Mouse (Mus musculus): Measurements from ENCODE around the gene Aloxe3.

The Aloxe3 gene

GRCm38 (mm10) chr11:69109032-69109900, 16.4 kb upstream of the Aloxe3 start:
- DNase-seq (ENCODE audit: low spot score), result no peak

GRCm38 (mm10) chr11:69110319-69111046, 15.2 kb upstream of the Aloxe3 start:
- peak; percentile 92 for DNase-seq (ENCODE audit: low spot score)

GRCm38 (mm10) chr11:69111051-69111810, 14.5 kb upstream of the Aloxe3 start:
- DNase-seq (ENCODE audit: low spot score), result no peak

- no peak for DNase-seq (ENCODE audit: low spot score)
These were observed 13.8 kb upstream of the Aloxe3 start for GRCm38 (mm10) chr11:69111865-69112264.

- DNase-seq (ENCODE audit: low spot score), result no peak
These were observed 11.7 kb upstream of the Aloxe3 start for GRCm38 (mm10) chr11:69114018-69114417.

GRCm38 (mm10) chr11:69114621-69115020, 11.1 kb upstream of the Aloxe3 start:
- no peak for DNase-seq (ENCODE audit: low spot score)

- DNase-seq (ENCODE audit: low spot score), result no peak
These were observed 8.9 kb upstream of the Aloxe3 start for GRCm38 (mm10) chr11:69116843-69117242.

GRCm38 (mm10) chr11:69117737-69118695, 7.7 kb upstream of the Aloxe3 start:
- peak; percentile 58 for DNase-seq (ENCODE audit: low spot score)

- peak; percentile 89 for DNase-seq (ENCODE audit: low spot score)
These were observed 6.9 kb upstream of the Aloxe3 start for GRCm38 (mm10) chr11:69118765-69119164.

GRCm38 (mm10) chr11:69119446-69120155, 6.1 kb upstream of the Aloxe3 start:
- no peak for DNase-seq (ENCODE audit: low spot score)

GRCm38 (mm10) chr11:69120221-69121000, 5.3 kb upstream of the Aloxe3 start, which contains the start of gene Hes7:
Hes7 (plus strand) TSS chr11:69120404.
- no peak for DNase-seq (ENCODE audit: low spot score)

- DNase-seq (ENCODE audit: low spot score), result no peak
These were observed 4.5 kb upstream of the Aloxe3 start for GRCm38 (mm10) chr11:69121001-69121740.

GRCm38 (mm10) chr11:69121741-69122335, 3.9 kb upstream of the Aloxe3 start:
- DNase-seq (ENCODE audit: low spot score), result no peak

- peak; percentile 92 for DNase-seq (ENCODE audit: low spot score)
These were observed 3.3 kb upstream of the Aloxe3 start, which contains the start of gene 9130213A22Rik for GRCm38 (mm10) chr11:69122336-69122951. 9130213A22Rik (minus strand) TSS chr11:69122589.

- peak; percentile 94 for DNase-seq (ENCODE audit: low spot score)
These were observed 2.5 kb upstream of the Aloxe3 start for GRCm38 (mm10) chr11:69123056-69123692.

GRCm38 (mm10) chr11:69123693-69124497, 1.8 kb upstream of the Aloxe3 start:
- peak; percentile 93 for DNase-seq (ENCODE audit: low spot score)

GRCm38 (mm10) chr11:69124498-69124847, 1.2 kb upstream of the Aloxe3 start:
- peak; percentile 75 for DNase-seq (ENCODE audit: low spot score)
